Mouse (Mus musculus) brain, embryonic 14.5 days (tissue): ENCODE results near the gene Ttc17. TPM values are rescaled to one million over a fixed set of nuclear protein-coding genes. Genes with fewer than 3 reads are reported as not detected.
A peak's percentile ranks its signal among the peaks of the same experiment; 100 is the strongest.

ENCODE experiments used
- DNase-seq: peaks from one replicate; pipeline ENCODE4 v3.0.0-alpha.2; 2011; ENCODE audit warnings: low read depth
- CTCF ChIP-seq: fragments of 200-500 bp; IDR thresholded peaks from 2 replicates; pipeline ENCODE4 v1.5.1; 2012; ENCODE audit warnings: inconsistent platforms, mild to moderate bottlenecking, moderate library complexity, borderline replicate concordance; ENCODE audit not compliant: insufficient read depth, insufficient read length; ENCODE audit errors: extremely low read depth
- POLR2A ChIP-seq: fragments of 200-500 bp; IDR thresholded peaks from 2 replicates; pipeline ENCODE4 v1.6.1; 2012; ENCODE audit warnings: mild to moderate bottlenecking, inconsistent platforms, borderline replicate concordance; ENCODE audit not compliant: poor library complexity, insufficient read depth, insufficient read length, severe bottlenecking; ENCODE audit errors: extremely low read depth
- polyA plus RNA-seq: library from polyadenylated mRNA; depleted of rRNA; stranded (reverse); fragments of >200 nt; gene quantifications from 2 replicates; pipeline ENCODE4 v1.2.3, GENCODE M21; 2012; rRNA removed

Gene Ttc17
- polyA plus RNA-seq, result 22.6 and 28.5 TPM in 2 replicates

GRCm38 (mm10) chr2:94406083-94406957 lies at the start of gene Ttc17:
Gene Ttc17 (minus strand): TSS chr2:94406689.
- TF ChIP-seq POLR2A, result peak; percentile 93
- no peak for TF ChIP-seq CTCF
- peak; percentile 96 for DNase-seq

DNA sequence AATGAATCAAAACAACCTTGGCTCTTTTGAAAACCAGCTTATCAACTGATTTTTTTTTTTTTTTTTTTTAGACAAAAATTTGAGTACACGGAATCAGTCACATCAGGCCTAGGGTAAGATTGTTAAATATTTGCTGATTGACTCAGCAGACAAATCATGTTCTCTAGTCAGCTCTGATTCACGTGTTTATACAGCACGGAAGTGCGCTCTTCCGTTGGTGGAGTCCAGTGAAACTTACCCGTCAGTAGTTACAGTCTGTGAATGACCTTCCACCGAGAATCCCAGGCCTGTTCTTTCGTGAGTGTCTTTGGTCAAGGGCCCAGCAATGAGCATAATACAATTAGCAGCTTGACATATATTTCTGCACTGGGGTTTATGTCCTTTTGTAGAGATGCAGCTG lies 43.2 kb upstream of the Ttc17 start:
- TF ChIP-seq POLR2A (no peak), CTCF (no peak)
- DNase-seq, result no peak

GRCm38 (mm10) chr2:94436952-94437351 lies 30.5 kb upstream of the Ttc17 start:
- DNase-seq, result peak; percentile 5

GRCm38 (mm10) chr2:94435481-94435880 lies 29.0 kb upstream of the Ttc17 start:
- TF ChIP-seq CTCF (no peak), POLR2A (no peak)
- DNase-seq, result no peak

More at GRCm38 (mm10) chr2:94436952-94437351, 30.5 kb upstream of the Ttc17 start:
- TF ChIP-seq CTCF, result no peak
- TF ChIP-seq POLR2A, result no peak

DNA sequence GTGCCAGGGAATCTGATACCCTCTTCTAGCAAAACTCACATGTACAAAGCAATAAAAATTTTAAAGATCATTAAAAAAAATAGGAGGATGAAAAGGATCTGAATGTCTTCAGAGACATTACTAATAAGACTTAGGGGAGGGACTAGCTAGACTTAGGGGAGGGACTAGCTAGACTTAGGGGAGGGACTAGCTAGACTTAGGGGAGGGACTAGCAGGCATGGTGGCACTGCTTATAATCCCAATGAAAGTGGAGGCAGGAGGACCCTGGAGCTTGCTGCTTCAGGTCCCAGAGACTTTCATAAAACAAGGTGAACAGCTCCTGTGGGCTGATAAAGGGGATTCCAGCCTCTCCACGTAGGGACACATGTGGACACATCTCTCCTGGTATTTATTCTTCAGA lies 28.3 kb upstream of the Ttc17 start:
- DNase-seq, result no peak
- TF ChIP-seq CTCF (no peak), POLR2A (no peak)

GRCm38 (mm10) chr2:94432214-94432613 lies 25.7 kb upstream of the Ttc17 start:
- TF ChIP-seq CTCF (no peak), POLR2A (no peak)
- DNase-seq, result no peak

GRCm38 (mm10) chr2:94428456-94428855 lies 22.0 kb upstream of the Ttc17 start:
- TF ChIP-seq CTCF (no peak), POLR2A (no peak)
- no peak for DNase-seq

DNA sequence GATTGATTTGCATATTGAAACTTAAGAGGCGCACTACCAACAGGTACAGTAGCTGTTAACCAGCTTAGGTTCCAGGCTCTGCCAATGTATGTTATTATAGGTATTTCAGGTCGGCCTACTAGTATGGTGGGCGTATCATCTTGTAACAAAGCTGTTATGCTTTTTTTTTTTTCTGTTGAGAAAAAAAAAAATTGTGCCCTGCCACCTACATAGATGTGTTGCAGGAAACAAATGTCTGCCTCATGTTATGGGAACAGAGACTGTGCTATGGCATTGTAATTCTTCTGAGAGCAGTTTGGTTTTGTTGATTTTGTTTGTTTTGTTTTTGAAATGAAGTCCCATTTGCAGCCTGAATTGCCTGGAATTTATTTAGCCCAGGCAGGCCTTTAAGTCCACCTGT lies 952 bp upstream of the Ttc17 start:
- TF ChIP-seq POLR2A (no peak), CTCF (no peak)

DNA sequence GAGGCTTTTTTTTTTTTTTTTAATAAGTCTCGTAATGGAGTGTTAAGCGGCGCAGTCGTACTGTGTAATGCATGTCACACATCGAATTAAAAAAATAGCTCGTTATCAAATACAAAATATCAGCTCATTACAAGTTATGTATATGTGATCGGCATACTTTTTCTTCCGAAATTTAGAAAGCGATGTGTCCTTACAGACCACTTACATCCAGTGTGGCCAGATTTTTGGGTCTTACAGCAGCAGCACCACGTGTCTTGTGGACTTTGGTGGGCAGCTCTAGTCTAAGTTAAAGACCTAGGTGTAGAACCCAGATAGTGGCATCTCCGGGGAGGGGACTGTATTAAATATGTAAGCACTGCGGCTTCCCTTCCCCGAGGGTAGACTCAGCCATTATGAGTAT lies 532 bp upstream of the Ttc17 start:
- DNase-seq, result peak; percentile 22
- TF ChIP-seq CTCF (no peak), POLR2A (no peak)

More for the DNA sequence above, 952 bp upstream of the Ttc17 start:
- DNase-seq, result no peak

DNA sequence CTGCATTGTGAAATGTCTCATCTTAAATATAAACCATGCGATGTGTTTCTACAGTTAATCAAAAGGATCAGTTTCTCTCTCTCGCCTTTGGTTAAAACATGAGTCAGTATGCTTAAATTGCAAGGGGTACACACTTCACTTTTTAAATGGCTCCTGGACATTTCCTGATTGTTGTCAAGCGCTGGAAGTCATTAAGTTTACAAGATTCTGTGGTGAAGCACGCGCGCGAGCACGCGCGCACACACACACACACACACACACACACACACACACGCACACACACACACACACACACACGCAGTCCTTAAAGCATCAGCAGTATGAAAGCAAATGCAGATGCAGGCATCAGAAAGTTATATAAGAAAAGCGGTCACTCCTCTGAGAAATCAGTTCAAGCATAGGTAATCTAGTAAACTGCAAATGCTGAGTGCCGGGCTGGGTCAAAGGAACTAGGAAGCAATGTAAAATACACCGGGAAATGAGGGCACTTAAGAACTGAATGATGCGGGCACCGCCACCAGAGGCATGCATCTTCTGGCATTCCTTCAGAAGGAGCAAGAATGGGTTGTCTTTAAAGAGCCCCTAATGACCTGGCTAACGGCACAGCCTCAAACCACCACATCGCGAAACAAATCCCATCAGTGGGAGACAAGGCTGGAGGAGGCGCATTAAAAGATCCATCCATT lies 949 bp downstream of the Ttc17 start:
- peak; percentile 69 for DNase-seq
- TF ChIP-seq POLR2A (peak; percentile 3; the same call in 1 of the 2 replicates), CTCF (peak; percentile 15; the same call in 1 of the 2 replicates)

- TF ChIP-seq CTCF (no peak), POLR2A (no peak)
- no peak for DNase-seq
Measured at GRCm38 (mm10) chr2:94404512-94405240, 1.8 kb downstream of the Ttc17 start.

DNA sequence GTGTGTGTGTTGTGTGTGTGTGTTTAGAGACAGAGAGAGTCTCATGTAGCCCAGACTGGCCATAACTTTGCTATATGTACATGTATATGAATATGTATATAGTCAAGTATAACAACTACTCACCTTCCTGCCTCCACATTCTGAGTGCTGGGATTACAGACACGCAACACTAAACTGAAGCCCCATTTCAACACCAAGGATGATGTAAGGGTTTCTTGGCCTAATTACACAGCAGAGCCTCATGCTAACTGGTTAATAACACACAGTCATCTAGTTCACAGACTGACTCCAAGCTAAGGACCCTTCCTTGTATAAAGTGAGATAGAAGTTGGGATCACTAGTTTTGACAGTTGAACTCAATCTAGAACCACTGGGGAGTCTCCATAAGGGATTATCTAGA lies 3.9 kb downstream of the Ttc17 start:
- TF ChIP-seq POLR2A, result no peak
- no peak for TF ChIP-seq CTCF
- DNase-seq, result no peak
